Mouse (Mus musculus): ENCODE measurements around the gene Scrn2.

DNA sequence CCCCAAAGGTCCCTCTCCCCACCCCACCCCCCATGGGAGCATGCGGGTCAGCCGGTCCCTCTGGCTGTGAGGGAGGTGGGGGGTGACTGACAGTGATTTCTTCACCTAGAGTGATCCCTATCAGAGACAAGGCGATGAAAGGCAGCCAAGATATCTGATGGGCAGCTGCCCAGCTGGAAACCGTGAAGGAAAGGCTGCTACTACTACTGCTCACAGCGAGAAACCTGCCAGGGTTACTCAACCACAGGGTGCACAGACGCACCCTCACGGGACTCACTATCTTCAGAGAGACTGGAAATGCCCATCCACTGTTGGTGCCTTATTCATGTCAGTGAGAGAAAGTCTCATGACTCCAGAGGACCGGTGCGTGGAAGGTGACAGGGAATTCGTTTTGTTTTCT is 4.8 kb upstream of the Scrn2 start:
- no peak for TF ChIP-seq CTCF (IDR thresholded peaks at IDR 0.05; ENCODE audit: insufficient read depth, low read depth, low read length)
- no peak for TF ChIP-seq POLR2A (IDR thresholded peaks at IDR 0.05; ENCODE audit: insufficient read depth, low read depth, low read length)

All from olfactory bulb, adult 2 months (tissue).